Mouse (Mus musculus) MEL (cell line): Measurements from ENCODE around the gene Tmpo. TPM values are rescaled to one million over a fixed set of nuclear protein-coding genes. Genes with fewer than 3 reads are reported as not detected.

Source experiments
- DNase-seq: peaks from one replicate; pipeline ENCODE4 v3.0.0; 2011; ENCODE audit warnings: low read depth, low spot score
- H3K27ac ChIP-seq: 2 replicates; pipeline ENCODE4 v1.5.1; 2012; ENCODE audit warnings: low read depth, mild to moderate bottlenecking, control low read depth, low read length, moderate library complexity; ENCODE audit not compliant: control insufficient read depth
- H3K27me3 ChIP-seq, 2 experiments: fragments of 150-350 bp in 1 of 2; sonication (generic) in 1 of 2; 2 replicates each; pipeline ENCODE4 v1.6.1; 2012; ENCODE audit warnings: low read length in 2 of 2, mild to moderate bottlenecking in 2 of 2, improper control_type of control experiment in 1 of 2, moderate library complexity in 1 of 2; ENCODE audit not compliant: insufficient read depth in 2 of 2, control insufficient read depth in 1 of 2
- H3K36me3 ChIP-seq, 2 experiments: 2 replicates each; pipeline ENCODE4 v1.6.1; 2012 to 2014; ENCODE audit warnings: low read length in 2 of 2, improper control_type of control experiment in 1 of 2, inconsistent platforms in 1 of 2, mild to moderate bottlenecking in 1 of 2; ENCODE audit not compliant: insufficient read depth in 2 of 2, control insufficient read depth in 1 of 2
- H3K4me1 ChIP-seq, 2 experiments: fragments of 150-350 bp in 1 of 2; sonication (generic) in 1 of 2; 2 replicates each; pipeline ENCODE4 v1.6.1; 2012; ENCODE audit warnings: low read length in 2 of 2, improper control_type of control experiment in 1 of 2, mild to moderate bottlenecking in 1 of 2; ENCODE audit not compliant: insufficient read depth in 2 of 2, control insufficient read depth in 1 of 2
- H3K4me3 ChIP-seq, 2 experiments: fragments of 150-350 bp in 1 of 2; sonication (generic) in 1 of 2; 2 replicates each; pipeline ENCODE4 v1.5.1; 2012; ENCODE audit warnings: low read depth in 2 of 2, low read length in 2 of 2, mild to moderate bottlenecking in 2 of 2, moderate library complexity in 2 of 2, control low read depth in 1 of 2, improper control_type of control experiment in 1 of 2; ENCODE audit not compliant: control insufficient read depth in 1 of 2, insufficient read depth in 1 of 2
- H3K79me2 ChIP-seq: 2 replicates; pipeline ENCODE4 v1.6.1; 2012; ENCODE audit warnings: mild to moderate bottlenecking, low read length, moderate library complexity; ENCODE audit not compliant: control insufficient read depth, poor library complexity, insufficient read depth
- H3K9ac ChIP-seq: 2 replicates; pipeline ENCODE4 v1.6.1; 2012; ENCODE audit warnings: low read depth, mild to moderate bottlenecking, control low read depth, low read length, moderate library complexity; ENCODE audit not compliant: control insufficient read depth, poor library complexity, severe bottlenecking
- H3K9me3 ChIP-seq: fragments of 150-350 bp; sonication (generic); replicated peaks from 2 replicates; pipeline ENCODE4 v1.6.1; 2012; ENCODE audit warnings: mild to moderate bottlenecking, low read length, improper control_type of control experiment, moderate library complexity; ENCODE audit not compliant: insufficient read depth
- CHD1 ChIP-seq: IDR thresholded peaks from 2 replicates; pipeline ENCODE4 v1.6.1; 2012; ENCODE audit warnings: low read depth, mild to moderate bottlenecking, inconsistent platforms, low read length, improper control_type of control experiment
- CHD2 ChIP-seq: IDR thresholded peaks from 2 replicates; pipeline ENCODE4 v1.6.1; 2011; ENCODE audit warnings: low read length, improper control_type of control experiment
- CTCF ChIP-seq, 3 experiments: IDR thresholded peaks in 2 of 3; conservative IDR thresholded peaks in 1 of 3; 2 replicates each; pipeline ENCODE4 v1.5.1; 2011 to 2012; ENCODE audit warnings: low read length in 3 of 3, low read depth in 2 of 3, mild to moderate bottlenecking in 2 of 3, improper control_type of control experiment in 1 of 3, inconsistent platforms in 1 of 3, mixed read lengths in 1 of 3, moderate library complexity in 1 of 3; ENCODE audit not compliant: control insufficient read depth in 1 of 3, insufficient read depth in 1 of 3, poor library complexity in 1 of 3, severe bottlenecking in 1 of 3
- KAT2A ChIP-seq: conservative IDR thresholded peaks from 2 replicates; pipeline ENCODE4 v1.6.1; 2012; ENCODE audit warnings: low read depth, low read length, improper control_type of control experiment, inconsistent platforms
- MAX ChIP-seq: IDR thresholded peaks from 2 replicates; pipeline ENCODE4 v1.6.1; 2011; ENCODE audit warnings: low read length, improper control_type of control experiment
- MAZ ChIP-seq: IDR thresholded peaks from 2 replicates; pipeline ENCODE4 v1.6.1; 2012; ENCODE audit warnings: low read depth, mild to moderate bottlenecking, inconsistent platforms, low read length, improper control_type of control experiment
- MEF2A ChIP-seq: IDR thresholded peaks from 2 replicates; pipeline ENCODE4 v1.6.1; 2014; ENCODE audit warnings: low read depth, mild to moderate bottlenecking, inconsistent platforms, low read length, improper control_type of control experiment; ENCODE audit not compliant: poor library complexity, insufficient replicate concordance, severe bottlenecking; ENCODE audit errors: extremely low read depth
- NRF1 ChIP-seq: IDR thresholded peaks from 2 replicates; pipeline ENCODE4 v1.6.1; 2014; ENCODE audit warnings: low read depth, mild to moderate bottlenecking, inconsistent platforms, low read length, improper control_type of control experiment, moderate library complexity; ENCODE audit not compliant: poor library complexity, insufficient read depth, severe bottlenecking
- POLR2AphosphoS2 ChIP-seq: IDR thresholded peaks from 2 replicates; pipeline ENCODE4 v1.6.1; 2011; ENCODE audit warnings: low read length, improper control_type of control experiment
- POLR2AphosphoS5 ChIP-seq: IDR thresholded peaks from 2 replicates; pipeline ENCODE4 v1.6.1; 2012; ENCODE audit warnings: low read depth, borderline replicate concordance, mild to moderate bottlenecking, inconsistent platforms, low read length, moderate library complexity, mixed read lengths
- RAD21 ChIP-seq: IDR thresholded peaks from 2 replicates; pipeline ENCODE4 v1.6.1; 2011; ENCODE audit warnings: mild to moderate bottlenecking, low read depth, low read length, improper control_type of control experiment
- TAL1 ChIP-seq: IDR thresholded peaks from 2 replicates; pipeline ENCODE4 v1.6.1; 2012; ENCODE audit warnings: mild to moderate bottlenecking, inconsistent platforms, low read length, moderate library complexity, mixed read lengths
- TBP ChIP-seq: IDR thresholded peaks from 2 replicates; pipeline ENCODE4 v1.8.0; 2011; ENCODE audit warnings: low read depth, low read length, improper control_type of control experiment
- UBTF ChIP-seq: IDR thresholded peaks from 2 replicates; pipeline ENCODE4 v1.6.1; 2012; ENCODE audit warnings: low read depth, mild to moderate bottlenecking, inconsistent platforms, low read length, improper control_type of control experiment, moderate library complexity, borderline replicate concordance; ENCODE audit not compliant: insufficient read depth
- USF1 ChIP-seq: IDR thresholded peaks from 2 replicates; pipeline ENCODE4 v1.6.1; 2014; ENCODE audit warnings: low read depth, mild to moderate bottlenecking, inconsistent platforms, low read length, improper control_type of control experiment, moderate library complexity
- USF2 ChIP-seq, 2 experiments: IDR thresholded peaks; 2 replicates each; pipeline ENCODE4 v1.6.1; 2011 to 2012; ENCODE audit warnings: improper control_type of control experiment in 2 of 2, low read length in 2 of 2, borderline replicate concordance in 1 of 2, inconsistent platforms in 1 of 2, low read depth in 1 of 2, mild to moderate bottlenecking in 1 of 2; ENCODE audit not compliant: insufficient read depth in 1 of 2
- ZMIZ1 ChIP-seq: IDR thresholded peaks from 2 replicates; pipeline ENCODE4 v1.6.1; 2012; ENCODE audit warnings: low read depth, mild to moderate bottlenecking, inconsistent platforms, low read length, improper control_type of control experiment, moderate library complexity
- ZNF384 ChIP-seq: IDR thresholded peaks from 2 replicates; pipeline ENCODE4 v1.6.1; 2012; ENCODE audit warnings: low read depth, mild to moderate bottlenecking, inconsistent platforms, low read length, improper control_type of control experiment
- polyA plus RNA-seq, 2 experiments: library from polyadenylated mRNA; stranded (reverse) in 1 of 2; unstranded in 1 of 2; fragments of >175 nt in 1 of 2; fragments of >200 nt in 1 of 2; gene quantifications; 2 replicates each; pipeline versions ENCODE4 v1.2.1 to v1.2.4; 2012; ENCODE audit warnings: low replicate concordance in 2 of 2, low read depth in 1 of 2; ENCODE audit not compliant: insufficient read length in 2 of 2, insufficient read depth in 1 of 2, missing spikeins in 1 of 2
- total RNA-seq: library from RNA; depleted of rRNA; stranded (reverse); fragments of 300-350 nt; gene quantifications from 2 replicates; pipeline ENCODE4 v1.2.3, GENCODE M21; 2012

The Tmpo gene
- total and polyA plus RNA-seq, 3 experiments, result 211 to 219 (median 215) TPM

DNA sequence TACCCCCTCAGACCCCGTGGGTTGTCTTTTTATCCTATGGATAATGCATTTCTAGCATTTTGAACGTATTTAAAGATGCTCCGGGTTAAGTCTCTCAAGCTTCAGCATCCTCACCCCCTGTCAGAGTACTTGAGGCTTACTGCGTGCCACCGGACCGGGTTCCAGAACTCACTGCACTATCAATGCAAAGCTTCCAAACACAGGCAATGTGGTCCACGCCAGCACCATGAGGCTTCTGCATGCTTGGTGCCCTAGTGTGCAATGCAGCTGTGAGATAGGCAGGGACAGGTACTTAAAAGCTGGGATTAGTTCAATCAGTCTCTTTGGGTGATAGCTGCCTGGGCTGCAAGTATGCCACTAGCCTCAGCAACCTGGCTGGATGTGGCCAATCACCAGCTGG, 35.7 kb downstream of the Tmpo start:
- H3K27ac ChIP-seq, result no peak overlapping the region
- no peak overlapping the region for H3K4me3 ChIP-seq
- H3K4me1 ChIP-seq, result peaks cover 0 to 7% of the 10 kb centered on the region in 2 experiments; a peak in 1 of 4 replicates
- no peak for DNase-seq
- H3K27me3 ChIP-seq, result no peaks in the 10 kb centered on the region
- TF ChIP-seq USF1, result no peak
- TF ChIP-seq POLR2AphosphoS2, result 0 out of 2 replicates have a peak, but pooled peaks have one; percentile 19
- H3K9ac ChIP-seq, result no peak overlapping the region
- peaks cover 0 to 38% of the 10 kb centered on the region in 2 experiments; a peak in 2 of 4 replicates for H3K36me3 ChIP-seq
- no peaks in the 10 kb centered on the region for H3K9me3 ChIP-seq
- no peaks in the 10 kb centered on the region for H3K79me2 ChIP-seq

GRCm38 (mm10) chr10:91143313-91144230, 37.5 kb downstream of the Tmpo start:
- TF ChIP-seq USF2 (IDR thresholded peaks at IDR 0.05; ENCODE audit: borderline replicate concordance in 1 of 2, insufficient read depth in 1 of 2, low read depth in 1 of 2, low read length in 2 of 2), result no peak
- TF ChIP-seq ZMIZ1, result no peak; the same call in 1 of the 2 replicates
- TF ChIP-seq KAT2A, result no peak
- TF ChIP-seq MAZ, result no peak
- no peak for TF ChIP-seq NRF1
- no peak for TF ChIP-seq UBTF
- no peak for TF ChIP-seq MAX
- no peak for TF ChIP-seq TBP
- TF ChIP-seq CHD1, result no peak
- TF ChIP-seq ZNF384, result peak; percentile 81
- TF ChIP-seq POLR2AphosphoS2, result peak; percentile 81
- no peak for TF ChIP-seq MEF2A
- no peak for TF ChIP-seq POLR2AphosphoS5
- TF ChIP-seq CTCF (IDR thresholded peaks at IDR 0.05 in 2 of 3, conservative IDR thresholded peaks at IDR 0.05 in 1 of 3; ENCODE audit: control insufficient read depth in 1 of 3, insufficient read depth in 1 of 3, low read depth in 2 of 3, low read length in 3 of 3, poor library complexity in 1 of 3, severe bottlenecking in 1 of 3), result peak; percentile 8 to 15 (median 11); a peak in 2 of 6 replicates
- TF ChIP-seq TAL1, result no peak
- no peak for TF ChIP-seq CHD2
- peak; percentile 8 for TF ChIP-seq RAD21
- Histone ChIP-seq H3K4me3 (no peak overlapping the region), H3K79me2 (no peaks in the 10 kb centered on the region; the same call in 1 of the 2 replicates), H3K9me3 (no peaks in the 10 kb centered on the region), H3K36me3 (peaks cover 0 to 21% of the 10 kb centered on the region in 2 experiments; a peak in 2 of 4 replicates), H3K9ac (no peak overlapping the region), H3K27ac (no peak overlapping the region), H3K4me1 (peaks cover 0 to 7% of the 10 kb centered on the region in 2 experiments; a peak in 1 of 4 replicates), H3K27me3 (no peaks in the 10 kb centered on the region)
- no peak for DNase-seq
